Mouse (Mus musculus) left cerebral cortex, adult 8-10 months (tissue): ENCODE measurements around the gene Slc6a11. TPM values are rescaled to one million over a fixed set of nuclear protein-coding genes. Genes with fewer than 3 reads are reported as not detected.

Experiments
- total RNA-seq, 4 experiments: library from RNA; stranded (reverse); gene quantifications; 2 replicates each; pipeline ENCODE4 v1.2.4; 2022

Gene Slc6a11
- total RNA-seq, 4 experiments from 2014 or later = 103 to 112 (median 104) TPM

Other genes with a start within 250 kb of the Slc6a11 start
- 100 to 1,000 TPM; 564 to 646 (median 592) TPM for gene Atp2b2, start 88.6 kb upstream of the Slc6a11 start, total RNA-seq
- 100 to 1,000 TPM; 289 to 321 (median 300) TPM for gene Slc6a1, start 151.4 kb downstream of the Slc6a11 start, total RNA-seq